In the genomic region with DNA sequence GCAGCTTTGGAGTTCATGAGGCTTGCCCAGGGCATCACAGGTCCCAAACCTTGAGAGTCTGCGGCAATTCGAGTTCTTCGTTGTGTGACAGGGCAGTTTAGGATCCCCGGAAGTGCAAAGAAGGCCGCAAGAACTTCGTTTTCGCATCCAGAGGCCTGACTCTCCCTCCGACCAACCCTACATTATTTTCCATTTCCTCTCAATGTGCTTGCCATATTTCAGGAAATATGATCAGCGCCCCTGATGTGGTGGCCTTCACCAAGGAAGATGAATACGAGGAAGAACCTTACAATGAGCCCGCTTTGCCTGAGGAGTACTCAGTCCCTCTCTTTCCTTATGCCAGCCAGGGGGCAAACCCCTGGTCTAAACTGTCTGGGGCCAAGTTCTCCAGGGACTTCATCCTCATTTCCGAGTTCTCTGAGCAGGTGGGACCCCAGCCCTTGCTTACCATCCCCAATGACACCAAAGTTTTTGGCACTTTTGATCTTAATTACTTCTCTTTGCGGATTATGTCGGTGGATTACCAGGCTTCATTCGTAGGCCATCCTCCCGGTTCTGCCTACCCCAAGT, we compare ENCODE assay signal across 8 mouse cellular contexts. TPM values are rescaled to one million over a fixed set of nuclear protein-coding genes. Genes with fewer than 3 reads are reported as not detected.
DNase-seq lines count a peak whose midpoint lies in the region; ATAC-seq lines count a peak whose summit lies in the region.

No protein-coding gene starts in this region.

- ATAC-seq in kidney, embryonic 15.5 days (replicated peaks; ENCODE audit: low FRiP score) = no peak
- no peak for ATAC-seq in hindbrain, embryonic 16.5 days
- no peak for ATAC-seq in midbrain, embryonic 14.5 days (ENCODE audit: low FRiP score, low TSS enrichment)

- peak overlapping the region; percentile 79 for H3K9ac ChIP-seq in kidney, embryonic 15.5 days
- H3K9ac ChIP-seq in hindbrain, embryonic 16.5 days (ENCODE audit: low read depth, low read length) = peak overlapping the region; percentile 70
- H3K9ac ChIP-seq in midbrain, embryonic 14.5 days (replicated peaks; ENCODE audit: low read length) = peak overlapping the region; percentile 70

- H3K4me3 ChIP-seq in kidney, embryonic 15.5 days (replicated peaks) = peak overlapping the region; percentile 92
- peak overlapping the region; percentile 93 for H3K4me3 ChIP-seq in embryonic facial prominence, embryonic 10.5 days
- peak overlapping the region; percentile 66 for H3K4me3 ChIP-seq in hindbrain, embryonic 16.5 days (ENCODE audit: low read length)
- H3K4me3 ChIP-seq in midbrain, embryonic 14.5 days (replicated peaks; ENCODE audit: low read depth, low read length) = peak overlapping the region; percentile 69

- WGBS in kidney, embryonic 15.5 days = 24% methylated on average over 16 of the region's 16 CpGs
- WGBS in embryonic facial prominence, embryonic 10.5 days = 26% methylated on average over 16 of the region's 16 CpGs
- WGBS in hindbrain, embryonic 16.5 days = 28% methylated on average over 16 of the region's 16 CpGs
- 24% methylated on average over 16 of the region's 16 CpGs for WGBS in midbrain, embryonic 14.5 days

- H3K4me1 ChIP-seq in kidney, embryonic 15.5 days = peaks cover 66% of the 10 kb centered on the region
- peaks cover 71% of the 10 kb centered on the region for H3K4me1 ChIP-seq in embryonic facial prominence, embryonic 10.5 days
- H3K4me1 ChIP-seq in hindbrain, embryonic 16.5 days (ENCODE audit: control insufficient read depth, insufficient read depth, low read depth, low read length) = peaks cover 66% of the 10 kb centered on the region
- peaks cover 62% of the 10 kb centered on the region for H3K4me1 ChIP-seq in midbrain, embryonic 14.5 days (ENCODE audit: control insufficient read depth, insufficient read depth, low read length)

- H3K27me3 ChIP-seq in kidney, embryonic 15.5 days = no peaks in the 10 kb centered on the region
- no peaks in the 10 kb centered on the region for H3K27me3 ChIP-seq in embryonic facial prominence, embryonic 10.5 days (replicated peaks; ENCODE audit: low read depth, poor library complexity, severe bottlenecking)
- H3K27me3 ChIP-seq in hindbrain, embryonic 16.5 days (replicated peaks; ENCODE audit: control insufficient read depth, insufficient read depth, low read length) = no peaks in the 10 kb centered on the region
- H3K27me3 ChIP-seq in midbrain, embryonic 14.5 days (ENCODE audit: control insufficient read depth, insufficient read depth, low read length) = no peaks in the 10 kb centered on the region

- H3K9me3 ChIP-seq in kidney, embryonic 15.5 days (replicated peaks) = no peaks in the 10 kb centered on the region
- no peaks in the 10 kb centered on the region for H3K9me3 ChIP-seq in embryonic facial prominence, embryonic 10.5 days
- no peaks in the 10 kb centered on the region for H3K9me3 ChIP-seq in hindbrain, embryonic 16.5 days (ENCODE audit: control insufficient read depth, low read length)
- H3K9me3 ChIP-seq in midbrain, embryonic 14.5 days (ENCODE audit: control insufficient read depth, low read length) = no peaks in the 10 kb centered on the region

- peak overlapping the region; percentile 86 for H3K4me2 ChIP-seq in kidney, embryonic 15.5 days
- peak overlapping the region; percentile 95 for H3K4me2 ChIP-seq in hindbrain, embryonic 16.5 days (ENCODE audit: low read length)
- H3K4me2 ChIP-seq in midbrain, embryonic 14.5 days (ENCODE audit: low read length) = peak overlapping the region; percentile 88

- DNase-seq in kidney, adult 9 months = no peak
- no peak for DNase-seq in embryonic facial prominence, embryonic 10.5 days (ENCODE audit: low spot score)
- DNase-seq in midbrain, embryonic 14.5 days = no peak
- no peak for DNase-seq in adrenal gland, adult 2 months
- no peak for DNase-seq in urinary bladder, postnatal 14 days (ENCODE audit: low spot score)
- no peak for DNase-seq in gastrocnemius, postnatal 36 days

- intact Hi-C loops in gastrocnemius, postnatal 36 days (cut with DNase I) = loop anchor here (5.0 kb wide), 2 partner anchors 46 to 81 kb away; a partner anchor contains a TSS

- H3K36me3 ChIP-seq in kidney, embryonic 15.5 days = peaks cover 39% of the 10 kb centered on the region
- peaks cover 46% of the 10 kb centered on the region for H3K36me3 ChIP-seq in embryonic facial prominence, embryonic 10.5 days (replicated peaks)
- no peaks in the 10 kb centered on the region; the same call in 1 of the 2 replicates for H3K36me3 ChIP-seq in hindbrain, embryonic 16.5 days (ENCODE audit: control insufficient read depth, insufficient read depth, low read length)
- H3K36me3 ChIP-seq in midbrain, embryonic 14.5 days (ENCODE audit: control insufficient read depth, insufficient read depth, low read length) = peaks cover 20% of the 10 kb centered on the region

- H3K27ac ChIP-seq in kidney, embryonic 15.5 days = peak overlapping the region; percentile 95
- peak overlapping the region; percentile 90 for H3K27ac ChIP-seq in embryonic facial prominence, embryonic 10.5 days (replicated peaks)
- peak overlapping the region; percentile 79 for H3K27ac ChIP-seq in hindbrain, embryonic 16.5 days (ENCODE audit: low read depth, low read length)
- peak overlapping the region; percentile 55 for H3K27ac ChIP-seq in midbrain, embryonic 14.5 days (replicated peaks; ENCODE audit: low read depth, low read length)

RNA-seq across cellular contexts. Expression of a gene that starts 0.6 kb away (rescaled TPM):
- polyA plus RNA-seq in kidney, embryonic 15.5 days (2015; fragmentation: Nextera tagmentation; extraction: Ambion mirVana) = 6.3 and 6.8 TPM in 2 replicates
- 8.8 and 9.0 TPM in 2 replicates for polyA plus RNA-seq in embryonic facial prominence, embryonic 10.5 days (2016; fragmentation: Nextera tagmentation; extraction: Ambion mirVana)
- 4.8 and 6.7 TPM in 2 replicates for polyA plus RNA-seq in hindbrain, embryonic 16.5 days (2015; fragmentation: Nextera tagmentation; extraction: Ambion mirVana)
- 8.8 and 9.4 TPM in 2 replicates for polyA plus RNA-seq in midbrain, embryonic 14.5 days (2014; fragmentation: Nextera tagmentation; extraction: Ambion mirVana)
- 10 to 100 TPM; 19.7 to 33.3 TPM for total RNA-seq in adrenal gland, adult 2 months (2021)
- polyA plus RNA-seq in adrenal gland, adult 2 months (2012; rRNA removed) = 6.4 and 8.6 TPM in 2 replicates
- 10 to 100 TPM; 12.6 to 19.2 TPM for total RNA-seq in gastrocnemius, postnatal 36 days (2021)

RNA-seq across cellular contexts. Expression of a gene that starts 0.7 kb away (rescaled TPM):
- polyA plus RNA-seq in kidney, embryonic 15.5 days (2015; fragmentation: Nextera tagmentation; extraction: Ambion mirVana) = 17.3 TPM in 2 replicates
- 27.3 and 28.1 TPM in 2 replicates for polyA plus RNA-seq in embryonic facial prominence, embryonic 10.5 days (2016; fragmentation: Nextera tagmentation; extraction: Ambion mirVana)
- polyA plus RNA-seq in hindbrain, embryonic 16.5 days (2015; fragmentation: Nextera tagmentation; extraction: Ambion mirVana) = 7.7 and 9.4 TPM in 2 replicates
- polyA plus RNA-seq in midbrain, embryonic 14.5 days (2014; fragmentation: Nextera tagmentation; extraction: Ambion mirVana) = 7.4 and 9.3 TPM in 2 replicates
- total RNA-seq in adrenal gland, adult 2 months (2021) = 10 to 100 TPM in 1 of 2 experiments, 1 to 10 TPM in 1; 6.7 to 10.7 TPM
- polyA plus RNA-seq in adrenal gland, adult 2 months (2012; rRNA removed) = 5.8 and 6.1 TPM in 2 replicates
- 1 to 10 TPM; 3.2 to 4.5 TPM for total RNA-seq in gastrocnemius, postnatal 36 days (2021)

RNA-seq across cellular contexts. Expression of a gene that starts 33.6 kb away (rescaled TPM):
- polyA plus RNA-seq in kidney, embryonic 15.5 days (2015; fragmentation: Nextera tagmentation; extraction: Ambion mirVana) = 72.5 and 79.3 TPM in 2 replicates
- polyA plus RNA-seq in embryonic facial prominence, embryonic 10.5 days (2016; fragmentation: Nextera tagmentation; extraction: Ambion mirVana) = 98.3 and 109 TPM in 2 replicates
- 7.4 and 10.2 TPM in 2 replicates for polyA plus RNA-seq in hindbrain, embryonic 16.5 days (2015; fragmentation: Nextera tagmentation; extraction: Ambion mirVana)
- 4.8 and 6.7 TPM in 2 replicates for polyA plus RNA-seq in midbrain, embryonic 14.5 days (2014; fragmentation: Nextera tagmentation; extraction: Ambion mirVana)
- 10 to 100 TPM; 38.7 to 82.4 TPM for total RNA-seq in adrenal gland, adult 2 months (2021)
- 27.7 and 43.5 TPM in 2 replicates for polyA plus RNA-seq in adrenal gland, adult 2 months (2012; rRNA removed)
- total RNA-seq in gastrocnemius, postnatal 36 days (2021) = 10 to 100 TPM; 12.9 to 13.6 TPM

RNA-seq across cellular contexts. Expression of a gene that starts 49.7 kb away (rescaled TPM):
- 15.7 TPM in 2 replicates for polyA plus RNA-seq in kidney, embryonic 15.5 days (2015; fragmentation: Nextera tagmentation; extraction: Ambion mirVana)
- polyA plus RNA-seq in embryonic facial prominence, embryonic 10.5 days (2016; fragmentation: Nextera tagmentation; extraction: Ambion mirVana) = 14.4 and 15.6 TPM in 2 replicates
- 26.2 and 29.7 TPM in 2 replicates for polyA plus RNA-seq in hindbrain, embryonic 16.5 days (2015; fragmentation: Nextera tagmentation; extraction: Ambion mirVana)
- polyA plus RNA-seq in midbrain, embryonic 14.5 days (2014; fragmentation: Nextera tagmentation; extraction: Ambion mirVana) = 20.4 and 22.6 TPM in 2 replicates
- total RNA-seq in adrenal gland, adult 2 months (2021) = 10 to 100 TPM; 26.0 to 41.6 TPM
- 47.2 and 50.1 TPM in 2 replicates for polyA plus RNA-seq in adrenal gland, adult 2 months (2012; rRNA removed)
- 10 to 100 TPM; 70.1 to 91.0 TPM for total RNA-seq in gastrocnemius, postnatal 36 days (2021)

RNA-seq across cellular contexts. Expression of a gene that starts 50.8 kb away (rescaled TPM):
- polyA plus RNA-seq in kidney, embryonic 15.5 days (2015; fragmentation: Nextera tagmentation; extraction: Ambion mirVana) = 78.1 and 79.0 TPM in 2 replicates
- polyA plus RNA-seq in embryonic facial prominence, embryonic 10.5 days (2016; fragmentation: Nextera tagmentation; extraction: Ambion mirVana) = 71.9 and 75.5 TPM in 2 replicates
- 73.3 and 84.8 TPM in 2 replicates for polyA plus RNA-seq in hindbrain, embryonic 16.5 days (2015; fragmentation: Nextera tagmentation; extraction: Ambion mirVana)
- polyA plus RNA-seq in midbrain, embryonic 14.5 days (2014; fragmentation: Nextera tagmentation; extraction: Ambion mirVana) = 51.5 and 63.8 TPM in 2 replicates
- total RNA-seq in adrenal gland, adult 2 months (2021) = 100 to 1,000 TPM; 149 to 186 TPM
- 271 and 327 TPM in 2 replicates for polyA plus RNA-seq in adrenal gland, adult 2 months (2012; rRNA removed)
- 10 to 100 TPM; 91.5 to 95.2 TPM for total RNA-seq in gastrocnemius, postnatal 36 days (2021)
